In genomic region chr2:112454125-112454861, GRCm38 (mm10) we compare ENCODE assay signal across 8 mouse cellular contexts. TPM values are rescaled to one million over a fixed set of nuclear protein-coding genes. Genes with fewer than 3 reads are reported as not detected.
DNase-seq lines count a peak whose midpoint lies in the region; ATAC-seq and TF ChIP-seq lines count a peak whose summit lies in the region.

No protein-coding gene starts in this region.

- no peaks in the 10 kb centered on the region for H3K4me1 ChIP-seq in kidney, postnatal 0 days (replicated peaks; ENCODE audit: insufficient read depth, low read length)
- peaks cover 15% of the 10 kb centered on the region for H3K4me1 ChIP-seq in embryonic facial prominence, embryonic 10.5 days
- H3K4me1 ChIP-seq in hindbrain, embryonic 16.5 days (ENCODE audit: control insufficient read depth, insufficient read depth, low read depth, low read length) = peaks cover 13% of the 10 kb centered on the region

- H3K27me3 ChIP-seq in kidney, postnatal 0 days (ENCODE audit: insufficient read depth, low read length) = no peaks in the 10 kb centered on the region
- no peaks in the 10 kb centered on the region for H3K27me3 ChIP-seq in embryonic facial prominence, embryonic 10.5 days (replicated peaks; ENCODE audit: low read depth, poor library complexity, severe bottlenecking)
- H3K27me3 ChIP-seq in hindbrain, embryonic 16.5 days (replicated peaks; ENCODE audit: control insufficient read depth, insufficient read depth, low read length) = no peaks in the 10 kb centered on the region

- DNase-seq in kidney, postnatal 0 days (ENCODE audit: low spot score) = no peak
- no peak for DNase-seq in kidney, postnatal 4 days
- no peak for DNase-seq in embryonic facial prominence, embryonic 10.5 days (ENCODE audit: low spot score)
- peak; percentile 12 for DNase-seq in naive thymus-derived CD4-positive, alpha-beta T cell, adult 2 months (ENCODE audit: low read depth)
- no peak for DNase-seq in ovary, postnatal 14 days (ENCODE audit: low spot score)
- no peak for DNase-seq in right cerebral cortex, postnatal 25 days
- DNase-seq in kidney, adult 9 months = no peak

- 26% methylated on average over 17 of the region's 17 CpGs for WGBS in kidney, postnatal 0 days
- WGBS in embryonic facial prominence, embryonic 10.5 days = 32% methylated on average over 17 of the region's 17 CpGs
- WGBS in hindbrain, embryonic 16.5 days = 33% methylated on average over 17 of the region's 17 CpGs

- no peak; the same call in 1 of the 2 replicates for ATAC-seq in kidney, postnatal 0 days (replicated peaks; ENCODE audit: low FRiP score, low read depth)
- ATAC-seq in hindbrain, embryonic 16.5 days = peak; percentile 85; the same call in 1 of the 2 replicates

- TF ChIP-seq CTCF in kidney, postnatal 0 days (IDR thresholded peaks at IDR 0.05; ENCODE audit: low read depth) = no peak

- peak overlapping the region; percentile 85 for H3K4me3 ChIP-seq in kidney, postnatal 0 days (replicated peaks; ENCODE audit: low read depth, low read length)
- H3K4me3 ChIP-seq in embryonic facial prominence, embryonic 10.5 days = peak overlapping the region; percentile 87
- H3K4me3 ChIP-seq in hindbrain, embryonic 16.5 days (ENCODE audit: low read length) = peak overlapping the region; percentile 71

- no peaks in the 10 kb centered on the region for H3K9me3 ChIP-seq in kidney, postnatal 0 days (replicated peaks; ENCODE audit: low read length)
- H3K9me3 ChIP-seq in embryonic facial prominence, embryonic 10.5 days = no peaks in the 10 kb centered on the region
- no peaks in the 10 kb centered on the region for H3K9me3 ChIP-seq in hindbrain, embryonic 16.5 days (ENCODE audit: control insufficient read depth, low read length)

- peak overlapping the region; percentile 87 for H3K9ac ChIP-seq in kidney, postnatal 0 days (ENCODE audit: low read depth, low read length)
- peak overlapping the region; percentile 82 for H3K9ac ChIP-seq in hindbrain, embryonic 16.5 days (ENCODE audit: low read depth, low read length)

- H3K4me2 ChIP-seq in kidney, postnatal 0 days (ENCODE audit: low read length) = peak overlapping the region; percentile 64
- H3K4me2 ChIP-seq in hindbrain, embryonic 16.5 days (ENCODE audit: low read length) = peak overlapping the region; percentile 67

- no peaks in the 10 kb centered on the region for H3K36me3 ChIP-seq in kidney, postnatal 0 days (ENCODE audit: insufficient read depth, low read length)
- peaks cover 2% of the 10 kb centered on the region for H3K36me3 ChIP-seq in embryonic facial prominence, embryonic 10.5 days (replicated peaks)
- H3K36me3 ChIP-seq in hindbrain, embryonic 16.5 days (ENCODE audit: control insufficient read depth, insufficient read depth, low read length) = no peaks in the 10 kb centered on the region

- H3K27ac ChIP-seq in kidney, postnatal 0 days = peak overlapping the region; percentile 48; the same call in 1 of the 2 replicates
- peak overlapping the region; percentile 89 for H3K27ac ChIP-seq in embryonic facial prominence, embryonic 10.5 days (replicated peaks)
- H3K27ac ChIP-seq in hindbrain, embryonic 16.5 days (ENCODE audit: low read depth, low read length) = peak overlapping the region; percentile 68; the same call in 1 of the 2 replicates

RNA-seq across cellular contexts. Expression of gene Emc7, which starts 0.5 kb away (rescaled TPM):
- polyA plus RNA-seq in kidney, postnatal 0 days (2015; fragmentation: Nextera tagmentation; extraction: Ambion mirVana) = 31.8 and 32.8 TPM in 2 replicates
- 10.0 and 10.8 TPM in 2 replicates for polyA plus RNA-seq in embryonic facial prominence, embryonic 10.5 days (2016; fragmentation: Nextera tagmentation; extraction: Ambion mirVana)
- polyA plus RNA-seq in hindbrain, embryonic 16.5 days (2015; fragmentation: Nextera tagmentation; extraction: Ambion mirVana) = 25.1 and 26.4 TPM in 2 replicates

RNA-seq across cellular contexts. Expression of gene Chrm5, which starts 26.3 kb away (rescaled TPM):
- not detected in 2 replicates for polyA plus RNA-seq in kidney, postnatal 0 days (2015; fragmentation: Nextera tagmentation; extraction: Ambion mirVana)
- not detected in 2 replicates for polyA plus RNA-seq in embryonic facial prominence, embryonic 10.5 days (2016; fragmentation: Nextera tagmentation; extraction: Ambion mirVana)
- polyA plus RNA-seq in hindbrain, embryonic 16.5 days (2015; fragmentation: Nextera tagmentation; extraction: Ambion mirVana) = 0.89 and 1.2 TPM in 2 replicates

RNA-seq across cellular contexts. Expression of gene Aven, which starts 38.5 kb away (rescaled TPM):
- polyA plus RNA-seq in kidney, postnatal 0 days (2015; fragmentation: Nextera tagmentation; extraction: Ambion mirVana) = 5.4 and 6.2 TPM in 2 replicates
- 8.1 TPM in 2 replicates for polyA plus RNA-seq in embryonic facial prominence, embryonic 10.5 days (2016; fragmentation: Nextera tagmentation; extraction: Ambion mirVana)
- polyA plus RNA-seq in hindbrain, embryonic 16.5 days (2015; fragmentation: Nextera tagmentation; extraction: Ambion mirVana) = 2.2 and 4.2 TPM in 2 replicates
